In genomic region chr1:131553428-131553827, GRCm38 (mm10) we compare ENCODE assay signal across 43 mouse cellular contexts. TPM values are rescaled to one million over a fixed set of nuclear protein-coding genes. Genes with fewer than 3 reads are reported as not detected.
"Had no signal": no experiment of that assay in that cellular context is flagged by ENCODE, and none has a peak within 500 bp of the region (broad histone marks: within the 10 kb centered on the region; RNA-seq: fewer than 3 reads in every experiment).

No protein-coding gene starts in this region.

- DNase-seq: heart, postnatal 10 days; heart, postnatal 14 days; heart, postnatal 36 days; heart, postnatal 4 days; kidney, adult 11 months; kidney, adult 18-20 months; kidney, adult 8-10 months; kidney, adult 9 months; kidney, postnatal 10 days; kidney, postnatal 14 days; kidney, postnatal 25 days; kidney, postnatal 36 days; kidney, postnatal 4 days; layer of hippocampus, adult 9-11 months; layer of hippocampus, postnatal 36 days had no signal

- H3K36me3 ChIP-seq: heart, embryonic 12.5 days; heart, embryonic 13.5 days; heart, embryonic 15.5 days; hindbrain, embryonic 10.5 days; hindbrain, embryonic 12.5 days; hindbrain, embryonic 13.5 days; hindbrain, embryonic 15.5 days; intestine, embryonic 15.5 days; kidney, embryonic 15.5 days had no signal

- H3K9me3 ChIP-seq: heart, embryonic 12.5 days; heart, embryonic 13.5 days; heart, embryonic 15.5 days; hindbrain, embryonic 10.5 days; hindbrain, embryonic 12.5 days; hindbrain, embryonic 13.5 days; hindbrain, embryonic 15.5 days; intestine, embryonic 15.5 days; kidney, embryonic 15.5 days had no signal

- H3K27ac ChIP-seq: heart, embryonic 13.5 days; heart, embryonic 15.5 days; hindbrain, embryonic 10.5 days; hindbrain, embryonic 12.5 days; hindbrain, embryonic 13.5 days; hindbrain, embryonic 14.5 days; hindbrain, embryonic 15.5 days; hindbrain, postnatal 0 days; intestine, embryonic 15.5 days; kidney, embryonic 15.5 days; kidney, postnatal 0 days; left cerebral cortex, adult 2 months had no signal

- H3K27me3 ChIP-seq: heart, embryonic 12.5 days; heart, embryonic 13.5 days; heart, embryonic 15.5 days; hindbrain, embryonic 12.5 days; hindbrain, embryonic 13.5 days; hindbrain, embryonic 15.5 days; intestine, embryonic 15.5 days; kidney, embryonic 15.5 days had no signal

- H3K4me3 ChIP-seq: heart, embryonic 12.5 days; heart, embryonic 13.5 days; heart, embryonic 15.5 days; hindbrain, embryonic 10.5 days; hindbrain, embryonic 12.5 days; hindbrain, embryonic 13.5 days; hindbrain, embryonic 15.5 days; intestine, embryonic 15.5 days; kidney, embryonic 15.5 days; layer of hippocampus, adult 2 months; left cerebral cortex, adult 2 months had no signal

- H3K4me2 ChIP-seq: heart, embryonic 12.5 days; heart, embryonic 13.5 days; heart, embryonic 15.5 days; hindbrain, embryonic 12.5 days; hindbrain, embryonic 13.5 days; hindbrain, embryonic 14.5 days; hindbrain, embryonic 15.5 days; intestine, embryonic 15.5 days; kidney, embryonic 15.5 days had no signal

- H3K9ac ChIP-seq: heart, embryonic 12.5 days; heart, embryonic 13.5 days; heart, embryonic 15.5 days; hindbrain, embryonic 12.5 days; hindbrain, embryonic 13.5 days; hindbrain, embryonic 14.5 days; hindbrain, embryonic 15.5 days; intestine, embryonic 15.5 days; kidney, embryonic 15.5 days had no signal

RNA-seq across cellular contexts. Expression of gene Fam72a, which starts 25.7 kb away (rescaled TPM):
- total RNA-seq: hindbrain, postnatal 0 days had no signal

RNA-seq across cellular contexts. Expression of gene Avpr1b, which starts 45.6 kb away (rescaled TPM):
- total RNA-seq: heart, postnatal 10 days; heart, postnatal 14 days; heart, postnatal 25 days; heart, postnatal 36 days; heart, postnatal 4 days; hematopoietic stem cell, adult 5-6 weeks; hindbrain, postnatal 0 days; left cerebral cortex, adult 18-20 months; left cerebral cortex, adult 2 months; left cerebral cortex, adult 8-10 months had no signal
- polyA plus RNA-seq: heart, embryonic 12.5 days; heart, embryonic 13.5 days; heart, embryonic 14.5 days; heart, embryonic 15.5 days; heart, embryonic 16.5 days; heart, postnatal 0 days; hindbrain, embryonic 10.5 days; hindbrain, embryonic 11.5 days; hindbrain, embryonic 12.5 days; hindbrain, embryonic 13.5 days; hindbrain, embryonic 14.5 days; hindbrain, embryonic 15.5 days; hindbrain, embryonic 16.5 days; hindbrain, postnatal 0 days; inflammation-experienced regulatory T-cells, adult 6 months; intestine, embryonic 14.5 days; intestine, embryonic 15.5 days; intestine, postnatal 0 days; kidney, embryonic 14.5 days; kidney, embryonic 15.5 days; kidney, embryonic 16.5 days; kidney, postnatal 0 days had no signal
